Mouse (Mus musculus) kidney, adult 2 months (tissue): ENCODE data around the gene Otop1.

ENCODE experiments used
- CTCF ChIP-seq: fragments of 200-500 bp; conservative IDR thresholded peaks from 2 replicates; pipeline ENCODE4 v1.5.1; 2011; ENCODE audit warnings: low read depth, mild to moderate bottlenecking, control low read depth, low read length, moderate library complexity, mixed read lengths; ENCODE audit not compliant: insufficient read depth, insufficient read length
- POLR2A ChIP-seq: fragments of 200-500 bp; IDR thresholded peaks from one replicate; pipeline ENCODE4 v1.6.1; 2011; ENCODE audit warnings: low read depth, low read length, control low read depth

DNA sequence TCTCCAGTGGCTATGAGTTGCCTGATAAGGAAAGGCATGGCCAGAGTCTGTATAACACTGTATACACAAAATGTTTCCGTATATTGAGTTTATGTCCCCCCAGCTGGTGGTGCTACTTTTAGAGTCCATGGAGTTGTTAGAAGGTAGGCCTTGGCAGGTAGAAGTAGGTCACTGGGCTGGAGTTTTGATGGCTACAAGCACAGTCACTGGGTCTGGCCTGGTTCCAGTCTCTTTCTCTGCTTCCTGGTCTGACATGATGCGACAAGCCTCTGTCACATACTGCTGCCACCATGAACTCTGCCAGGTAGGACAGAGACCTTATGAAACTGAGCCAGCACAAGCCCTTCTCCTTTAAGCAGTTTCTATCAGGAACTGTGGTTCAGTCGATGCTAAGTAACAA, 12.7 kb downstream of the Otop1 start:
- TF ChIP-seq POLR2A (no peak), CTCF (no peak)
